Mouse (Mus musculus): ENCODE measurements around the gene Gm20937. TPM values are rescaled to one million over a fixed set of nuclear protein-coding genes. Genes with fewer than 3 reads are reported as not detected.
"Not testable (repeated sequence)": the region's sequence is repeated elsewhere in the genome, so short reads cannot be mapped to it uniquely, and the experiment has no call there.

Gm20937 gene
- not detected in 2 replicates for polyA plus RNA-seq (2015; fragmentation: Nextera tagmentation; extraction: Ambion mirVana)

DNA sequence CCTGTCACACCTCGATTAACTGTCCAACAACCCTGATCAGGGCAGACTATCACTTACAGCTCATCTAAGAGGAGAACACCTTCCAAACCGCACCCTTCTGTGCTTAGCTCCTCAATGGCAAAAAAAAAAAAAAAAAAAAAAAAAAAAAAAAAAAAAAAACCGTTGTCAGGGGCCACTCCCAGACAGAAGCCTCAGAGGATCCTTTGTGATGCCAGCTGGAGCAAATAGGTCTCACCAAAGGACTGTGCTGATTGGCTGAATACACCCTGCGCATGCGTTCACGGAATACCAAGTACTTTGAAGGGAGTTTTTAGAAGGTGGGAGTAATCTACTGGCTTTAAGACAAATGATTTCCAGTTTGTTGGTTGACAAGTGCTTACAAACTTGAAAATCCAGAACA is at the start of gene Gm20937:
Gene Gm20937 (minus strand): TSS at position 101 of the 400 bp plus-strand sequence.
- ATAC-seq (replicated peaks; ENCODE audit: insufficient number of reproducible peaks, insufficient read depth, low FRiP score, low read depth); H3K27me3 ChIP-seq; H3K4me2 ChIP-seq; H3K4me1 ChIP-seq (replicated peaks); H3K9ac ChIP-seq; H3K9me3 ChIP-seq (replicated peaks); H3K4me3 ChIP-seq; H3K36me3 ChIP-seq; H3K27ac ChIP-seq: not testable (repeated sequence)
- no CpG with 5 or more reads among the region's 6 CpGs for WGBS

Other genes with a start within 250 kb of the Gm20937 start
- gene Gm20816, start 243.1 kb upstream of the Gm20937 start, polyA plus RNA-seq (2015; fragmentation: Nextera tagmentation; extraction: Ambion mirVana) = not detected in 2 replicates

Data from heart, embryonic 15.5 days (tissue).